Mouse (Mus musculus) kidney, postnatal 10 days (tissue): ENCODE results near the gene Neu1.

Experiments used
- DNase-seq: peaks from one replicate; pipeline ENCODE4 v3.0.0; 2021; ENCODE audit warnings: mixed read lengths

Gene Neu1

GRCm38 (mm10) chr17:34902895-34903294, 28.2 kb upstream of the Neu1 start:
- no peak for DNase-seq

GRCm38 (mm10) chr17:34910982-34911381, 20.1 kb upstream of the Neu1 start:
- peak; percentile 50 for DNase-seq

GRCm38 (mm10) chr17:34911945-34912351, 19.1 kb upstream of the Neu1 start:
- peak; percentile 90 for DNase-seq

DNA sequence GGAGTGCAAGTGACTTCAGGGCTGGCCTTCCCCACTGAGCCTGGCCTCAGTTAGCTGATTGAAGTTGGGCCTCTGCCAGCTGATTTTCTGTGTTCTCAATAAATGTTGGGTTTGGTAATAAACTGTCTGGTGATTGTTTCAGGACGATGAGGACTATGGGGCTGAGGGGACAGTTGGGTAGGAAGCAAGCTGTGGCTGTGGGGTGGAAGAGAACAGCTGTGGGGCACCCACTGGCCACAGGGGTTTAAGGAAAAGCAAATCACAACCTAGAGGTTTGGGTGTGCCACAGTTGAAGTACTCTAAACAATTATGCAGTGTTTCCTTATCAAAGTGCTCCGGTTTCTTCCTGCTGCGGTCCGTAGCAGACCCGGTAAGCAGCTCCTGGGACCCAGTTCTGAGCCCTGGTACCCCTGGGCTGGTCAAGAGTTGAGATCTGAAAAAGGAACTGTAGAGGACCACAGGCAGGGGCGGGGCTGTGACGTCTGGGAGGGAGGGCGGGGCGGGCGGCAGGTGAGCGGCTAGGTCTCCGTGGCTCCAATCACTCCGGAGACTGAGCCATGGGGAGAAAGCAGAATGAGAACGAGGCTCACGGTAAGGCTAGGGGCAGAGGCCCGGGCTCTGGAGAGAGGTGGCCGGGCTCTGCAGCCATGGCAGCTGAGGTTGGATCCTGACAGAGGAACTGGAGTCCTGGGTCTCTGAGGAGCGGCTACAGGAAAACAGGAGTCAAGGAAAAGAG, 17.0 kb upstream of the Neu1 start, which contains the start of gene Slc44a4:
Gene Slc44a4, plus strand, starts transcription at position 537 of the 736 bp plus-strand sequence.
- DNase-seq: peak; percentile 64

GRCm38 (mm10) chr17:34915410-34915831, 15.6 kb upstream of the Neu1 start:
- peak; percentile 80 for DNase-seq

GRCm38 (mm10) chr17:34916316-34916715, 14.7 kb upstream of the Neu1 start:
- no peak for DNase-seq

DNA sequence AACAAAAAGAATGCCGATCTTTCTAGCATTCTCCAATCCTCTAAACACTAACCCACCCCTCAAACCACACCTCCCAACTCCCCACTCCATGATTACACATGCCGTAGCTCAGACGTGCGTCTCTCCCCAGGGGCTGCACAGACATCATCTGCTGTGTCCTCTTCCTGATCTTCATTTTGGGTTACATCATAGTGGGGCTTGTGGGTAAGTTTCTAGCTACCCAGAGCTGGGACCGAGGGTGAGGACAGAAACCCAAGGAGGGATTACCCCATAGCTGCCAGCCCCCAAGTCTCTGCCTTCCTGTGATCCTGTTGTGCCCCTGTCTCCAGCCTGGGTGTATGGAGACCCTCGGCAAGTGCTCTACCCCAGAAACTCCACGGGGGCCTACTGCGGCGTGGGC, 13.9 kb upstream of the Neu1 start:
- no peak for DNase-seq

DNA sequence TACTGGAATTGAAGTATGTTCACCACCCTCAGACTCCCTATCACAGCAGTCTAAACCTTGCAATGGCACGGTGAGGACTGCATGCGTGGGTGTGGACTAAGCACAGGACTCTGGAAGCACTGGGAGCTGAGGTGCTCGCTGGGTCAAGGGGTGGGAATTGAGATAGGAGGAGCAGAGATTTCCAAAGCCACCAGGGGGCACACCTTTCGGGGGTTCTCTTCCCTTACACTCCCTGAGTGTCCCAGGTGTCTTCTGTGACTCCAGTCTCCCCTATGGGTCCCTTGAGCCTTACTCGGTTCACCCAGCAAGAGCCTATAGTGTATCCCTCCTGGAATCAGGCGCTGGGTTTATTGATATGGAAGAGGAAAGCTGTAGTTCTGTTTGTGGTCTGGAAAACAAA, 8.1 kb upstream of the Neu1 start:
- no peak for DNase-seq

DNA sequence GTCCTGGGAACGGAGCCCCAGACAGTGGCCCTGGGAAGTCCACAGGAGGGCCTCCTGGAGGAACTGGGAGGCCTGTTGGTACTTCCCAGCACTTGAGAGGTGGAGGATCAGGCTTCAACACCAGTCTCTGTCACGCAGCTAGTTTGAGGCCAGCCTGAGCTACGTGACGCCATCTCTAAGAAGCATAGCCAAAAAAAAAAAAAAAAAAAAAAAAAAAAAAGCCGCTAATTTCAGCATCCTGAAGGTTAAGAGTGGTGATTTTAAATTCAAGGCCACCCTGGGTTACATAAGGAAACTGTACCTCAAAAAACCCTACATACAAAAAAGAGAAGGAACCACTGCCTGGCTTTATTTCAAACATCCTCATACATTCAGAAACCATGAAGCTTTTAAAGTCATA, 6.8 kb upstream of the Neu1 start:
- no peak for DNase-seq

GRCm38 (mm10) chr17:34927306-34928019, 3.6 kb upstream of the Neu1 start:
- DNase-seq: no peak

- no peak for DNase-seq
Observed at GRCm38 (mm10) chr17:34928841-34929240, 2.2 kb upstream of the Neu1 start.

DNA sequence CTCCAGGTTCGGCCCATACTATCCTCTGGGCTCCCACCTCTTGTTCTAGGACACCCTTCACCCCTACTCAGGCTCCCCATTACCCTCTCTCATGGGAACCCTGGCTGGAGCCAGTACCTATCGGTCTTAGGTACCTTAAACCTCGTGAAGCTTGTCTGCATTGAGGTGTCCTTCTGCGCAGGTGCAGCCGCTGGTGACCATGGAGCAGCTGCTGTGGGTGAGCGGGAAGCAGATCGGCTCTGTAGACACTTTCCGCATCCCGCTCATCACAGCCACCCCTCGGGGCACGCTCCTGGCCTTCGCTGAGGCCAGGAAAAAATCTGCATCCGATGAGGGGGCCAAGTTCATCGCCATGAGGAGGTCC, 664 bp downstream of the Neu1 start:
- DNase-seq: peak; percentile 47

GRCm38 (mm10) chr17:34932287-34932686, 1.2 kb downstream of the Neu1 start:
- DNase-seq: no peak

DNA sequence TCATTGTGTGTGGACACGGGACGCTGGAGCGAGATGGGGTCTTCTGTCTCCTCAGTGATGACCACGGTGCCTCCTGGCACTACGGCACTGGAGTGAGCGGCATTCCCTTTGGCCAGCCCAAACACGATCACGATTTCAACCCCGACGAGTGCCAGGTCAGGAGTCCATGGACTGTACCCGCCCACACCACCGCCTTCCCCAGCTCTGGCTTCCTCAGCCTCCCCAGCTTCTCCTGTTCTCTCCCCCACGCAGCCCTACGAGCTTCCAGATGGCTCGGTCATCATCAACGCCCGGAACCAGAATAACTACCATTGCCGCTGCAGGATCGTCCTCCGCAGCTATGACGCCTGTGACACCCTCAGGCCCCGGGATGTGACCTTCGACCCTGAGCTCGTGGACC, 3.0 kb downstream of the Neu1 start:
- DNase-seq: peak; percentile 63

- DNase-seq: peak; percentile 55
Observed at GRCm38 (mm10) chr17:34934830-34935229, 3.8 kb downstream of the Neu1 start.

DNA sequence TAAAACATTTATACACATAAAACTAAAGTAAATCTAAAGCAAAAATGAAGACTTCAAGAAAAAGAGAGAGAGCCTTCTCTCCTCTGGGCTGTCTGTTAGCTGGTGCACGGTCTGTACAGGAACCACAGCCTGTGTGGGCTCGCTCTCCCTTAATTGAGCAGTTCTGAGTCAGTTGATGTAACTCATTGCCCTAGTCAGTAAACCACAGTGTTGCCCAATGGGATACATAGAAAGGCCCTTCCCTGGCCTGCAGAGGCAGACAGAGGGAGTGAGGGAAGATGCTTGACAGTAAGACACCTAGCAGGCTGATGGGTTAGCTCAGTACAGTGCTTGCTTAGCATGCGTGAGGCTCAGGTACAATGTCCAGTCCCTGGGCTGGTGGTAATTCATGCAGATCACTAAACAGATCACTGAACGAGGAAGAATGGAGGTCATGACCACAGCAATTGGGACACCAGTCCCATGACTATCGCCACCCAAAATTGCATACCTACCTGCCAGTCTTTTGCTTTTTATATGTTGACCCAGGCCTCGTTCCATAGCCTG, 7.0 kb downstream of the Neu1 start:
- no peak for DNase-seq

DNA sequence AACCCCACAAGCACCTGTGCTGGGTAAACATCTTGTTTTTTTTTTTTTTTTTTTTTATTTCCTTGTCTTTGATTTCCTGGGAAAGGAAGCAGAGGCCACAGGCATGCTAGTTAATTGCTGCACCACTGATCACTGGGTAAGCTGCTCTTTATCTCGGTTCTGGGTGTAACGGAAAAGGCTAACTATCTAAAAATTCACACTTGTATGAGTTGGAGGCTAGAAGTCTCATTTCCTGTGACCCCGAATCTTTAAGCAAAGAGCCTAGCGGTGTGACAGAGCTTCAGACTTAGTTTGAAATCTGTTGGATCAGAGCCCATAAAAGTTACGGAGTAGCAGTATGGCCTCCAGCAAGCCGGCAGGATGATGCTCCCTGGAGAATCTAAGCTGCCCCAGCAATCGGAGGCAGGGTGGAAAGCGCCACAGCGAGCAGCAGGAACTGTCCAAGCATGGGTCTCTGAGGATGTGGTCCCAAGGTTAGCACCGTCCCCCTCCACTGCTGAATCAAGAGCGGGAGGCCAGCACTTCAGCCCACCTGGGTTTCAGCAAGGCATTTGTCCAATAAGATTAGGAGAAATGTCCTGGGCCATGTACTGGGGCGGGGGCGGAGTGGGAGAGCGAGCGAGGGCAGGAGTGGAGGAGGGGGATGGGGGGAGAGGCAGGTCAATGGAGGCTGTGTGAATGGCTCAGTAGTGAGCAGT, 10.4 kb downstream of the Neu1 start:
- DNase-seq: peak; percentile 47

GRCm38 (mm10) chr17:34943128-34943815, 12.2 kb downstream of the Neu1 start:
- no peak for DNase-seq

- DNase-seq: peak; percentile 42
Observed at GRCm38 (mm10) chr17:34944362-34944761, 13.3 kb downstream of the Neu1 start.

DNA sequence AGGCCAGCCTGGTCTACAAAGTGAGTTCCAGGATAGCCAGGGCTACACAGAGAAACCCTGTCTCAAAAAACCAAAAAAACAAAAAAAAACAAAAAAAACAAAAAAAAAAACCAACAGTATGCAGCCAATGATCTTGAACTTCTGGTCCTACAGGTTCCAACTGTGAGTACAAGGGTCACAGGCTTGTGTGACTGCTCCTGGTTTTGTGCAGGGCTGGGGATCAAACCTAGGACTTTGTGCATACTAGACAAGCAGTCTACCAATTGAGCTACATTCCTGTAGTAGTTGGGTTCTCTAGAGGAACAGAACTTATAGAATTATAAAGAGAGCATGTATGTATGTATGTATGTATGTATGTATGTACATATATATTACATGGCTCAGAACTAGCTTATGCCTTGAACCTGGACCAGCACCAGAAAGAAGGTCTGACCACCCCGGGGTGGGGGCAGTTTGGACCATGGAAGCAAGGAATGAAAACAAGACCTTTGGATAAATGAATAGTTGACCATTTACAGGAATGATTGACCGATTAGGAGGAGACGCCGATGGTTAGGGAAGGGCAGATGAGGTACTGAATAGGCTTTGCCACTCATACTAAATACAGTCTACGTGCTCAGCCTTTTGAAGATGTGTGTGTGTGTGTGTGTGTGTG, 15.6 kb downstream of the Neu1 start:
- DNase-seq: peak; percentile 56

DNA sequence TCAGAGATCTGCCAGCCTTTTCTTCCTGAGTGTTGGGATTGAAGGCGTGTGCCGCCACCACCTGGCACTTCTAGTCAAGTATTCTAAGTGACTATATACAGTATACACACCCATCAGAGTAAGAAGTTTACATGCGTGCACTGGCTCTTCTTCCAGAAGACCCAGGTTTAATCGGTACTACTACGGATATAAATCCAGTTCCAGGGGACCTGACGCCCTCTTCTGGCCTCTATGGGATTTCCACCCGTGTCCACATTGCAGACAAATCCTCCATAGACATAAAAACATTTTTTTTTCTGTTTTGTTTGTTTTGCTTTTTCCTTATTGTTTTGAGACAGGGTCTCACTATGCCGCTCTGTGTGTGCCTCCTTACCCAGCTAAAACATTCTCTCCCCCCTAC, 16.6 kb downstream of the Neu1 start:
- DNase-seq: peak; percentile 75
